Mouse (Mus musculus): ENCODE measurements at regions not wholly inside any gene's neighbourhood (a gene's known extent, or its start where the extent isn't known, plus 50 kb on each side); places are given as distances from the start of the nearest gene placed in this dataset.

DNA sequence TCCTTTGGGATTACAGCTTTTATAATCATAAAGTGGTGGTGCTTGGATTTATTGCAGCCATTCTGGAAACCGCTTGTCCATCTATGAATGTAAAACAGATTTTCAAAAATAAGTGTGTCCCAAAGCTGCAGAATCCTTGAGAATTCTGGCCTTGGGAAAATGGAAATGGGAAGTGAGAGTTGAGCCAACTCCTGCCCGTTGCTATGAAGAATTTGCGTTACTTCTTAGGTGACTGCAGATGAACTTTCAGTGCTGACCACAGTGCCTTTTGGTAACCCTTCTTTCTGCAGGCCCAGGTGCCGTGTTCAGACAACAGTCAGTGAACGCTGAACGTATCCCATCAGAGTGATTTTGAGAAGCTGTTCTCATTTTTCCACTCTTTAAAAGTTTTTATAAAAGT, 60.9 kb upstream of the D16Ertd472e start:
- no peak for TF ChIP-seq CTCF (IDR thresholded peaks at IDR 0.05; ENCODE audit: control insufficient read depth, insufficient read depth, insufficient read length)
- no peak for TF ChIP-seq CEBPB (IDR thresholded peaks at IDR 0.05; ENCODE audit: low read depth)
- TF ChIP-seq MAX (IDR thresholded peaks at IDR 0.05): no peak
- no peak for TF ChIP-seq MYOG (IDR thresholded peaks at IDR 0.05; ENCODE audit: control insufficient read depth, extremely low read depth, insufficient read length)
- no peak for TF ChIP-seq USF1 (IDR thresholded peaks at IDR 0.05; ENCODE audit: low read depth)
- TF ChIP-seq MYOD1 (IDR thresholded peaks at IDR 0.05; ENCODE audit: control insufficient read depth, insufficient read length, low read depth): no peak
- TF ChIP-seq FOSL1 (IDR thresholded peaks at IDR 0.05; ENCODE audit: insufficient read depth, low read length, poor library complexity, severe bottlenecking): no peak

Measured in C2C12 (cell line).